Mouse (Mus musculus) small intestine, adult 2 months (tissue): ENCODE measurements around the gene Ube4a.

Source experiments
- CTCF ChIP-seq: fragments of 200-500 bp; IDR thresholded peaks from 2 replicates; pipeline ENCODE4 v1.5.1; 2012; ENCODE audit warnings: low read depth, mild to moderate bottlenecking, control low read depth, inconsistent platforms, low read length, moderate library complexity, mixed read lengths; ENCODE audit not compliant: insufficient replicate concordance, insufficient read length; ENCODE audit errors: extremely low read depth
- POLR2A ChIP-seq: fragments of 200-500 bp; IDR thresholded peaks from 2 replicates; pipeline ENCODE4 v1.6.1; 2012; ENCODE audit warnings: low read depth, mild to moderate bottlenecking, control low read depth, inconsistent platforms, low read length, moderate library complexity

GRCm38 (mm10) chr9:44983001-44983400 lies 17.6 kb upstream of the Ube4a start:
- TF ChIP-seq POLR2A (no peak), CTCF (no peak)
